Mouse (Mus musculus) liver, embryonic 13.5 days (tissue): Measurements from ENCODE around the gene Vmn2r7. TPM values are rescaled to one million over a fixed set of nuclear protein-coding genes. Genes with fewer than 3 reads are reported as not detected.
"Not testable (repeated sequence)": the region's sequence is repeated elsewhere in the genome, so short reads cannot be mapped to it uniquely, and the experiment has no call there.

Source experiments
- ATAC-seq: fragments of 200-750 bp; cut with Nextera tagmentation; 2 replicates; pipeline ENCODE4 v1.8.0; 2017; ENCODE audit warnings: low read depth, mild to moderate bottlenecking, moderate number of reproducible peaks, moderate library complexity
- DNase-seq: peaks from one replicate; pipeline ENCODE4 v3.0.0; 2022
- H3K27ac ChIP-seq: fragments of 300-500 bp; sonication (generic); 2 replicates; pipeline ENCODE4 v1.5.1; 2015; ENCODE audit warnings: moderate library complexity, mild to moderate bottlenecking, inconsistent platforms
- H3K27me3 ChIP-seq: fragments of 300-500 bp; sonication (generic); 2 replicates; pipeline ENCODE4 v1.6.1; 2015; ENCODE audit warnings: mild to moderate bottlenecking, inconsistent platforms
- H3K36me3 ChIP-seq: fragments of 300-500 bp; sonication (generic); 2 replicates; pipeline ENCODE4 v1.6.1; 2015; ENCODE audit warnings: mild to moderate bottlenecking, inconsistent platforms
- H3K4me1 ChIP-seq: fragments of 300-500 bp; sonication (generic); replicated peaks from 2 replicates; pipeline ENCODE4 v1.6.1; 2015; ENCODE audit warnings: inconsistent platforms
- H3K4me2 ChIP-seq: fragments of 300-500 bp; sonication (generic); 2 replicates; pipeline ENCODE4 v1.6.1; 2015; ENCODE audit warnings: inconsistent platforms, mild to moderate bottlenecking, moderate library complexity
- H3K4me3 ChIP-seq: fragments of 300-500 bp; sonication (generic); replicated peaks from 2 replicates; pipeline ENCODE4 v1.5.1; 2015; ENCODE audit warnings: mild to moderate bottlenecking, inconsistent platforms
- H3K9ac ChIP-seq: fragments of 300-500 bp; sonication (generic); 2 replicates; pipeline ENCODE4 v1.6.1; 2015; ENCODE audit warnings: mild to moderate bottlenecking, inconsistent platforms
- H3K9me3 ChIP-seq: fragments of 300-500 bp; sonication (generic); replicated peaks from 2 replicates; pipeline ENCODE4 v1.6.1; 2016; ENCODE audit warnings: inconsistent platforms
- WGBS: fragments of 180-500 bp; shearing (Covaris S2); methylation state at CpG from one replicate; pipeline ENCODE4 v1.1.7; 2015; ENCODE audit not compliant: insufficient replicate concordance; 5-methylcytosine and 5-hydroxymethylcytosine counted together
- polyA plus RNA-seq: library from polyadenylated mRNA; unstranded; fragments of >200 nt; fragmentation: Nextera tagmentation; extraction: Ambion mirVana; gene quantifications from 2 replicates; pipeline ENCODE4 v1.2.1, GENCODE M21; 2015

Vmn2r7 gene
- polyA plus RNA-seq, 1 experiment from 2014 or later, result not detected

DNA sequence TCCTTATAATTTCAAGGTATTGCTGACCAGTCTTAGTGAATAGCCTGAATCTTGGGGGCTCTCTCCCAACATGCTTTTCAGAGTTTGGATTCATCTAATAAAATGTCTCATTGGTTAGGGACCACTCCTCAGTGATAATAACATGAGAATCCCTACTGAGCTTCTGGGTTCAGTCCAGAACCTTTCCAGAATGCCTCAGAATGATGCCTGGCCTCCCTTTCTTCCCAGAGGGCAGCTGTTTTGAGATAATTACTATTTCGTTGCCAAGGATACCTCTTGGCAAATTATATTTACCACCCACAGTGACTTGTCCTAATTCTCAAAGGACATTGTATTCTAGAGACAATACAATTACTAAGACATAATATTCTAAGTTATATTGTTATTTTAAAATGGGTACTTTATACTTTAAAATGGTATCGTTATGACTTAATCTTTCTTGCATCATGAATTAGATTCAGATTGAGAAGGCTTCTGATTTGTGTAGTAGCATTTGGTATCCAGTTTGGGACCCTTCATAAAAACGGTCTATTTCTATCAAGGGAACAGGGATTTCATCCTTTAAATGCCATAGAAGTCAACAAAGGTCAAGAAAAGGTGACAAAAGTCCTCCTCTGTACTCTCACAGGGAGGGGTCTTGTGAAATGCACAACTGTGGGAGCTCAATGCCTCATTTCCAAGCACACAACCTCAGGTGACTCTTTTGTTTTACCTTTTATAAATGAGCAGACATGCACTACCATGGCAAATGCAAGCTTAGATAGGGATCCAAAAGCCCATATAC is 117.2 kb downstream of the Vmn2r7 start:
- ATAC-seq, H3K27ac ChIP-seq, DNase-seq, H3K4me2 ChIP-seq, H3K4me3 ChIP-seq, H3K27me3 ChIP-seq, H3K9ac ChIP-seq, H3K4me1 ChIP-seq, H3K9me3 ChIP-seq, H3K36me3 ChIP-seq: not testable (repeated sequence)
- 56% methylated on average over 3 of the region's 3 CpGs for WGBS

DNA sequence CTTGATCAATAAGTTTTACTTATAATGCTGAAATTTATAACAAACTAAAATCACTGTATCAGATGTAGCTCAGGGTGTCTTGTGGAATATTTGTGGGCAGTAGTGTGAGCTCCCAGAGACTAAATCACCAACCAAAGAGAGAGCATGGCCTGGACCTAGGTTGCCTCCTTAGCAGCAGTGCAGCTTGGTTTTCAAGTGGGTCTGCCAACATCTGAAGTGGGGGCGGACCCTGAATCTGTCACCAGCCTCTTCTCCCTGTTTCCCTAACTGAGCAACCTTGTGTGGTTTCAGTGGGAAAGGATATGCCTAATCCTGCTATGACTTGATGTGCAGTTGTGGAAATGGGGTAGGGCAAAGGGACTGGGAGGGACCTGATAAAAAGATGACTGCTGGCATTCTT is 118.8 kb downstream of the Vmn2r7 start:
- not testable (repeated sequence) for H3K27me3 ChIP-seq, DNase-seq, H3K27ac ChIP-seq, H3K36me3 ChIP-seq, H3K4me3 ChIP-seq, H3K4me2 ChIP-seq, H3K9me3 ChIP-seq, H3K4me1 ChIP-seq, ATAC-seq, H3K9ac ChIP-seq
- WGBS, result 70% methylated on average over 1 of the region's 1 CpGs

DNA sequence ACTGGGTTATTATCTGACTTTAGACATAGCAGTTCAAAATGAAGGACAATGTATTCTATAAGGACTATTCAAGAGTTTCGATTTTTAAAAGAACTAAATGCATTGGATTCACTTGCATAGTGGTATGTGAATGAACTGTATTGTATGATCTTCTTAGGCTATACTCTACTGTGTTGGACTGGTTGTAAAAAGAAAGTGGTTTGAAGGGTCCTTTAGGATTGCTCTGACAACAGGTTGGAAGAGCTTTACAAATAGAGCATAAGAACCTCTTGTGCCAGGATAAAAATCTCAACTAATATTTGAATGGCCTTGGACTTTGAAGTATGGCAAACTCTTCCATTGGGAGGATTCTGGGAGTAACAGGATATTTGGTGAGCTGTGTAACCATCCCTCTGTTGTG is 168.5 kb downstream of the Vmn2r7 start:
- not testable (repeated sequence) for H3K36me3 ChIP-seq, H3K27me3 ChIP-seq, H3K4me2 ChIP-seq, H3K4me3 ChIP-seq, ATAC-seq, H3K4me1 ChIP-seq, H3K9me3 ChIP-seq, DNase-seq, H3K27ac ChIP-seq, H3K9ac ChIP-seq
- WGBS, result 51% methylated on average over 1 of the region's 1 CpGs
